Mouse (Mus musculus): ENCODE measurements around the gene Cdc45. TPM values are rescaled to one million over a fixed set of nuclear protein-coding genes. Genes with fewer than 3 reads are reported as not detected.
A peak's percentile ranks its signal among the peaks of the same experiment; 100 is the strongest.

Gene Cdc45
- polyA plus RNA-seq, 1 experiment: 4.8 TPM

GRCm38 (mm10) chr16:18798151-18798550, 13.6 kb downstream of the Cdc45 start:
- Histone ChIP-seq H3K36me3 (ENCODE audit: control insufficient read depth) (peaks cover 94% of the 10 kb centered on the region), H3K27me3 (ENCODE audit: control insufficient read depth) (no peaks in the 10 kb centered on the region), H3K4me1 (ENCODE audit: control insufficient read depth) (no peaks in the 10 kb centered on the region), H3K4me3 (replicated peaks) (no peak overlapping the region), H3K9me3 (ENCODE audit: control insufficient read depth, low read length) (no peaks in the 10 kb centered on the region)
- TF ChIP-seq TAL1 (IDR thresholded peaks at IDR 0.05; ENCODE audit: low read length): no peak

- peaks cover 100% of the 10 kb centered on the region for H3K36me3 ChIP-seq (ENCODE audit: control insufficient read depth)
- no peaks in the 10 kb centered on the region for H3K4me1 ChIP-seq (ENCODE audit: control insufficient read depth)
- H3K9me3 ChIP-seq (ENCODE audit: control insufficient read depth, low read length): no peaks in the 10 kb centered on the region
- TF ChIP-seq GATA1 (IDR thresholded peaks at IDR 0.05; ENCODE audit: low read length): no peak
- no peaks in the 10 kb centered on the region for H3K27me3 ChIP-seq (ENCODE audit: control insufficient read depth)
- H3K4me3 ChIP-seq (replicated peaks): no peak overlapping the region
Observed at GRCm38 (mm10) chr16:18796645-18797044, 15.1 kb downstream of the Cdc45 start.

GRCm38 (mm10) chr16:18795223-18795899, 16.4 kb downstream of the Cdc45 start:
- Histone ChIP-seq H3K27me3 (ENCODE audit: control insufficient read depth) (no peaks in the 10 kb centered on the region), H3K4me3 (replicated peaks) (no peak overlapping the region), H3K4me1 (ENCODE audit: control insufficient read depth) (no peaks in the 10 kb centered on the region), H3K9me3 (ENCODE audit: control insufficient read depth, low read length) (no peaks in the 10 kb centered on the region), H3K36me3 (ENCODE audit: control insufficient read depth) (peaks cover 100% of the 10 kb centered on the region)
- TF ChIP-seq TAL1 (IDR thresholded peaks at IDR 0.05; ENCODE audit: low read length): no peak
- no peak for TF ChIP-seq GATA1 (IDR thresholded peaks at IDR 0.05; ENCODE audit: low read length)

GRCm38 (mm10) chr16:18788627-18789406, 23.0 kb downstream of the Cdc45 start:
- Histone ChIP-seq H3K4me3 (replicated peaks) (no peak overlapping the region), H3K36me3 (ENCODE audit: control insufficient read depth) (peaks cover 99% of the 10 kb centered on the region), H3K4me1 (ENCODE audit: control insufficient read depth) (peaks cover 31% of the 10 kb centered on the region), H3K9me3 (ENCODE audit: control insufficient read depth, low read length) (no peaks in the 10 kb centered on the region), H3K27me3 (ENCODE audit: control insufficient read depth) (no peaks in the 10 kb centered on the region)
- TF ChIP-seq GATA1 (IDR thresholded peaks at IDR 0.05; ENCODE audit: low read length) (no peak), TAL1 (IDR thresholded peaks at IDR 0.05; ENCODE audit: low read length) (no peak)

- TF ChIP-seq GATA1 (IDR thresholded peaks at IDR 0.05; ENCODE audit: low read length) (no peak), TAL1 (IDR thresholded peaks at IDR 0.05; ENCODE audit: low read length) (no peak)
- Histone ChIP-seq H3K9me3 (ENCODE audit: control insufficient read depth, low read length) (no peaks in the 10 kb centered on the region), H3K4me1 (ENCODE audit: control insufficient read depth) (peaks cover 31% of the 10 kb centered on the region), H3K36me3 (ENCODE audit: control insufficient read depth) (peaks cover 97% of the 10 kb centered on the region), H3K27me3 (ENCODE audit: control insufficient read depth) (no peaks in the 10 kb centered on the region), H3K4me3 (replicated peaks) (no peak overlapping the region)
Observed at GRCm38 (mm10) chr16:18786652-18787051, 25.1 kb downstream of the Cdc45 start.

GRCm38 (mm10) chr16:18785485-18785884, 26.3 kb downstream of the Cdc45 start:
- peak; percentile 45 for TF ChIP-seq GATA1 (IDR thresholded peaks at IDR 0.05; ENCODE audit: low read length)
- peak; percentile 56; the same call in 2 of the 3 replicates for TF ChIP-seq TAL1 (IDR thresholded peaks at IDR 0.05; ENCODE audit: low read length)
- H3K9me3 ChIP-seq (ENCODE audit: control insufficient read depth, low read length): no peaks in the 10 kb centered on the region
- H3K4me1 ChIP-seq (ENCODE audit: control insufficient read depth): peaks cover 31% of the 10 kb centered on the region
- no peaks in the 10 kb centered on the region for H3K27me3 ChIP-seq (ENCODE audit: control insufficient read depth)
- H3K4me3 ChIP-seq (replicated peaks): peak overlapping the region; percentile 5
- H3K36me3 ChIP-seq (ENCODE audit: control insufficient read depth): peaks cover 97% of the 10 kb centered on the region

GRCm38 (mm10) chr16:18785025-18785424, 26.8 kb downstream of the Cdc45 start:
- peaks cover 31% of the 10 kb centered on the region for H3K4me1 ChIP-seq (ENCODE audit: control insufficient read depth)
- peak overlapping the region; percentile 5 for H3K4me3 ChIP-seq (replicated peaks)
- H3K36me3 ChIP-seq (ENCODE audit: control insufficient read depth): peaks cover 96% of the 10 kb centered on the region
- no peak for TF ChIP-seq GATA1 (IDR thresholded peaks at IDR 0.05; ENCODE audit: low read length)
- no peak for TF ChIP-seq TAL1 (IDR thresholded peaks at IDR 0.05; ENCODE audit: low read length)
- no peaks in the 10 kb centered on the region for H3K9me3 ChIP-seq (ENCODE audit: control insufficient read depth, low read length)
- H3K27me3 ChIP-seq (ENCODE audit: control insufficient read depth): no peaks in the 10 kb centered on the region

- TF ChIP-seq TAL1 (IDR thresholded peaks at IDR 0.05; ENCODE audit: low read length) (no peak), GATA1 (IDR thresholded peaks at IDR 0.05; ENCODE audit: low read length) (no peak)
- Histone ChIP-seq H3K4me1 (ENCODE audit: control insufficient read depth) (peaks cover 27% of the 10 kb centered on the region), H3K36me3 (ENCODE audit: control insufficient read depth) (peaks cover 74% of the 10 kb centered on the region), H3K9me3 (ENCODE audit: control insufficient read depth, low read length) (peaks cover 6% of the 10 kb centered on the region; the same call in 1 of the 2 replicates), H3K4me3 (replicated peaks) (no peak overlapping the region), H3K27me3 (ENCODE audit: control insufficient read depth) (peaks cover 26% of the 10 kb centered on the region)
Observed at GRCm38 (mm10) chr16:18781810-18782209, 30.0 kb downstream of the Cdc45 start.

- no peak for TF ChIP-seq GATA1 (IDR thresholded peaks at IDR 0.05; ENCODE audit: low read length)
- no peak for TF ChIP-seq TAL1 (IDR thresholded peaks at IDR 0.05; ENCODE audit: low read length)
- Histone ChIP-seq H3K27me3 (ENCODE audit: control insufficient read depth) (peaks cover 56% of the 10 kb centered on the region), H3K9me3 (ENCODE audit: control insufficient read depth, low read length) (peaks cover 6% of the 10 kb centered on the region; the same call in 1 of the 2 replicates), H3K36me3 (ENCODE audit: control insufficient read depth) (peaks cover 41% of the 10 kb centered on the region), H3K4me3 (replicated peaks) (no peak overlapping the region), H3K4me1 (ENCODE audit: control insufficient read depth) (no peaks in the 10 kb centered on the region)
Observed at GRCm38 (mm10) chr16:18778461-18778860, 33.3 kb downstream of the Cdc45 start.

Measured in erythroblast, embryonic 14.5 days (primary cell).